Mouse (Mus musculus) cerebellum, postnatal 14 days (tissue): ENCODE results near the gene Pram1.
A peak's percentile ranks its signal among the peaks of the same experiment; 100 is the strongest.

Experiments
- DNase-seq, 2 experiments: peaks; one replicate each; pipeline ENCODE4 v3.0.0; 2021; ENCODE audit warnings: mixed read lengths in 2 of 2

Pram1 gene

DNA sequence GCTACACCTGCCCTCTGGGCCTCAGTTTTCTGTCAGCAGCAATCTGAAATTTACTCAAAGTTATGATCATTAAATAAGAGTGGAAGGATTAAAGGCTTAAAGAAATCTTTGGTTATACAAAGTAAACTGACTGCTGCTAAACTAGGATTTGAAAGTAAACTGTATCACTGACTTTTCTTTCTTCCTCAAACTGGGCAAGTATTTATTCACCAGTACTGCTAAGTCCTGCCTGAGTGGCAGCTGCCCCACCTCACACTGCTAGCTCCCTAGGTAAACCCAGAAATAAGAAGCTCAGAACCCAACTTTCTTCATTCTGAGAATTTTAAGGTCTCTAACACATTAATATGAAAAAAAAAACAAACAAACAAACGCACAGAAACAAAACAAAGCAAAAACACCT is 36.0 kb downstream of the Pram1 start:
- DNase-seq = no peak

DNA sequence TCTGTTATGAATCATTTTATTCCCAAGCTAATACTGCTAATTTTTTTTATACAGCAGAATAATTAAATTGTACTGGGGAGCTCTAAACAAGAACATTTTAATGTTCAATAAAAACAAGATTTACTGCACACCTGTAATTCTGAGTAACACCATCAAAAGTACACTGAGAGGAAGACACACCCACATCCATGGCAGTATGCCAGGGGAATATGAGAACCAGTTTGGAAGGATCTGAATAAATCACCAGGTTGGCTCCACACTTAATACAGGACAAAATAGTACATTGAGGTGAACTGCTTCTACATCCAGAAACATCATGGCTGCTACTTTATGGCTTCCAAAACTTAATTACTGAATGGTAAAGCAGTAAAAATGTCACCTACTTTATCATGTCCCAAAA is 37.6 kb downstream of the Pram1 start:
- DNase-seq = peak; percentile 16 to 32

DNA sequence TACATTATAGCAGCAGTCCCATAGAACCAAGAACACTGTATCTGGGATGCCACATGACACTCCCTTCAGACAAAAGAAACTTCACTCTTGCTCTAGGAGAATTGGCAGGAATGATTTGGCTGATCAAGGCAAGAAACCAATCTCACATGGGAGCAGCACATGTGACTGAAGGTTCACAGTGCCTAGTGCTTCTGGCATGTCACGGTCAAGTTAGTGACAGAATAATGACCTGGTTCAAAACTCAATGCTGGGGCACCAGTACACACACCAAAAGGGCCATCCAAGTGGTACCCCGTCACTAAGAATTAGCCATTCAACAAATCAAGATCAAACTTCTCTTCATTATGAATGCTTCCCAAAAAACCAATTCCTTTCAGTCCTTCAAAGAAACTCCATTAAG is 38.2 kb downstream of the Pram1 start:
- no peak for DNase-seq

DNA sequence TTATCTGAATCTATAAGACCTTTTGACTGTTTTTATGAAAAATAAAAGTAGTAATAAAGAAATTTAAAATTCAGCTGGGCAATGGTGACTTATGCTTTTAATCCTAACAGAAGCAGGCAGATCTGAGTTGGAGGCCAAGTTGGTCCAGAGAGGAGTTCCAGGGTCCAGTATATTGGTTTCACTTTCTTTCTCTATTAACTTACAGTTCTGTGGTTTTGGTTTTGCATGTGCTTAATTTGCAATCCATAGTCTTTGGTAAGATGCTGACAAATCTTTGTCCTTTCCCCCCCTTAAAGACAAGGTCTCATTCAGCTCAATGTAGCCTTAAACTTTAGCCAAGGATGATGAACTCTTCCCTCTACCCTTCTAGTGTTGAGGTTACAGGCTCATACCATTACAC is 40.9 kb downstream of the Pram1 start:
- DNase-seq = no peak

DNA sequence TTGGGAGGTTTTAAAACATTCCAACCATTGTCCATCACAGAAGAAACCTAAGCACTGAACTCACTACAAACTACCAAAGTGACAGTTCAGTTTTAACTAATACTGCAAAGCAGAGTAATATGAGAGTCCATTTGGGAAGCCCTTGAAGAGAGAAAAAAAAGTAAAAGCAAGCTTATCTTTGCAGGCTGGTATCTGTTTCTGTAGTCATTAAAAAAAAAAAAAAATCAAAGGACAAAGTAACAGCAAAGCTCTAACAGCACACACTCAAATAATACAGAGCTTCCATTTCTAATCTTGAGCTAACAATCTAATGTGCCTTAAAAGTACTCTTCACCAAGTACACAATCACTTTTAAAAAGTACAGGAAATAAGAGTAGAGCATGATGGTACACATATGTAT is 43.9 kb downstream of the Pram1 start:
- DNase-seq = no peak

DNA sequence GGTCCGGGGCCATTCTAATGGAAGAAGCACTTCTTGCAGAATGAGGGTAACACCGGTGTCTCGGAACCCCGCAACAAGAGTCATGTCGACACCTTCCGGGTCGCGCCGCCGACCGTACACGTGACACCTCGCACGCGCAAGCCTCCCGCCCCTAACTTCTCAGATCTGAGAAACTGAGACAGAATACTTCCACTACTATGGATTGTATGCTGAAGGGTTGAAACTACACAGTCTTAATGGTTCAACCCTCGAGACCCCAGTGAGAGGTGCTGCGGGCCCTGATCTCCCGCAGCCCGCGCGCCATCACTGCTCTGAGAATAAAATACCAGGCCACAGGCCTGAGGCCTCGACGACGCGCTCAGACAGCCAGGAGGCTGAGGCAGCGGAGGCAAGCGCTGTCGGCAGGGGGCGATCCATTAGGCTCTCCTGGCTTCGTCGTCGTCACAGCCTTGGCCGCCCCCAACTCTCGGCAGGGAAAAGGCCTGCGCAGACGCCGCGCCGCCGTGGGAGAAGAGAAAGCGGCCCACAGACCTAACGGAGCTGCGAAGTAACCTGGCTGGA is 46.9 kb downstream of the Pram1 start:
- peak; percentile 80 to 81 for DNase-seq

DNA sequence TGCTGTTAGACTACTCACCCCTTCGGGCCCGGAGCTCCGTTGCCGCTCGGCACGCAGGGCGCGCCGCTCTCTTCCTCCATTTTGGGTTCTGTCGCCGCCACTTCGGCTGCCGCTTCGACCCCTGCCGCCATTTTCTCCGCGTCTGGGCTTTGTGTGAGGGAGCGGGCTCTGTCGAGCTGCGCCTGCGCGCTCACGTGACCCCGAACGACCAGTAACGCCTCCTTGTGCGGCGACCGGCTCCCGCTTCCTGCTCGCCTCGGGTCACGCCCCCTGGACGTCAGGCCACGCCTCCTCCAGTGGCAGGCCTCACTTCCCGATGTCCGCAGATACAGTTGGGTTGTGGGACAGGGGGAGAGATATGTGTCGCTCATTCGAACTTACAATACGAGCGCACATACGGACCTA is 47.4 kb downstream of the Pram1 start:
- peak; percentile 98 to 99 for DNase-seq

DNA sequence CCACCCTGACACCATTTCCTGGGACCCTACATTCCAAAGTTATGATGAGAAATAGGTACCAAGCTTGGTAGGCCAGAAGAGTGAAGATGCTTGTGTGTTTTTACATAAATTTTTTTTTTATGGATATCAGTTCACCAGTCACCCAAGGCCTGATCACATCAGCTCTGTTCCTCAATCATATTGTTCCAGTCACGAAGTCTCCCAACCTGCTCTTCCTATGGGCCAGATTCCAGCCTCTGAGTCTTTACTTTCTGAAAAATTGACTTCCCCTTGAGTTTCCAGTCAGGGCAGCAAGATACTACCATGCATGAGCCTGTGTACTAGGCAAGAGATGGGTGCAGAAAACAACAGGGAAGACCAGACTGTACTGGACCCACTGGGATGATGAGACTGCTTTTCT is 48.9 kb downstream of the Pram1 start, which contains the start of gene Hnrnpm:
Gene Hnrnpm, minus strand, starts transcription at position 101 of the 400 bp plus-strand sequence.
- no peak for DNase-seq
